In genomic region chr6:51664049-51664448, GRCm38 (mm10) we compare ENCODE assay signal across 19 mouse cellular contexts.
"Had no signal": no experiment of that assay in that cellular context is flagged by ENCODE, and none has a peak within 500 bp of the region (broad histone marks: within the 10 kb centered on the region; RNA-seq: fewer than 3 reads in every experiment).

No protein-coding gene starts in this region.

- H3K4me3 ChIP-seq: liver, embryonic 13.5 days; liver, embryonic 15.5 days; lung, embryonic 15.5 days; midbrain, embryonic 12.5 days; neural tube, embryonic 12.5 days; stomach, embryonic 15.5 days had no signal

- H3K27me3 ChIP-seq: liver, embryonic 13.5 days; liver, embryonic 15.5 days; lung, embryonic 15.5 days; midbrain, embryonic 12.5 days; neural tube, embryonic 12.5 days; stomach, embryonic 15.5 days had no signal

- H3K9ac ChIP-seq: liver, embryonic 13.5 days; liver, embryonic 15.5 days; liver, postnatal 0 days; lung, embryonic 15.5 days; midbrain, embryonic 12.5 days; neural tube, embryonic 12.5 days; stomach, embryonic 15.5 days had no signal

- H3K36me3 ChIP-seq: liver, embryonic 13.5 days; liver, embryonic 15.5 days; lung, embryonic 15.5 days; midbrain, embryonic 12.5 days; neural tube, embryonic 12.5 days; stomach, embryonic 15.5 days had no signal

- H3K4me2 ChIP-seq: liver, embryonic 13.5 days; liver, embryonic 15.5 days; lung, embryonic 15.5 days; midbrain, embryonic 12.5 days; neural tube, embryonic 12.5 days; stomach, embryonic 15.5 days had no signal

- H3K27ac ChIP-seq: liver, embryonic 13.5 days; liver, embryonic 15.5 days; lung, embryonic 15.5 days; macrophage; midbrain, embryonic 12.5 days; neural tube, embryonic 12.5 days; stomach, embryonic 15.5 days; stomach, postnatal 0 days had no signal

- H3K4me1 ChIP-seq: liver, embryonic 13.5 days; liver, embryonic 15.5 days; lung, embryonic 15.5 days; midbrain, embryonic 12.5 days; stomach, embryonic 15.5 days had no signal

- H3K9me3 ChIP-seq: liver, embryonic 15.5 days; lung, embryonic 15.5 days; neural tube, embryonic 12.5 days; stomach, embryonic 15.5 days had no signal

- ATAC-seq: liver, postnatal 0 days; lung, postnatal 0 days; midbrain, embryonic 16.5 days had no signal

- DNase-seq: liver, embryonic 13.5 days; liver, postnatal 0 days; lung, adult 2 months; lung, postnatal 14 days; lung, postnatal 36 days; midbrain, embryonic 14.5 days; right cerebral cortex, postnatal 14 days; thymus, adult 18-20 months; thymus, postnatal 14 days; thymus, postnatal 36 days had no signal
